Mouse (Mus musculus) C2C12 (cell line): ENCODE results near the gene Banf2.

ENCODE experiments used
- CEBPB ChIP-seq: IDR thresholded peaks from one replicate; pipeline ENCODE4 v1.6.1; 2011; ENCODE audit warnings: low read depth, mild to moderate bottlenecking, control low read depth, moderate library complexity
- CTCF ChIP-seq: IDR thresholded peaks from one replicate; pipeline ENCODE4 v1.5.1; 2011; ENCODE audit not compliant: control insufficient read depth, insufficient read depth, insufficient read length
- MAX ChIP-seq: IDR thresholded peaks from one replicate; pipeline ENCODE4 v1.6.1; 2011; ENCODE audit warnings: mild to moderate bottlenecking, control low read depth
- MYOD1 ChIP-seq: IDR thresholded peaks from one replicate; pipeline ENCODE4 v1.6.1; 2011; ENCODE audit warnings: low read depth; ENCODE audit not compliant: control insufficient read depth, insufficient read length
- MYOG ChIP-seq: IDR thresholded peaks from one replicate; pipeline ENCODE4 v1.6.1; 2011; ENCODE audit not compliant: control insufficient read depth, insufficient read length; ENCODE audit errors: extremely low read depth
- USF1 ChIP-seq: IDR thresholded peaks from one replicate; pipeline ENCODE4 v1.6.1; 2011; ENCODE audit warnings: low read depth, mild to moderate bottlenecking, control low read depth, moderate library complexity

DNA sequence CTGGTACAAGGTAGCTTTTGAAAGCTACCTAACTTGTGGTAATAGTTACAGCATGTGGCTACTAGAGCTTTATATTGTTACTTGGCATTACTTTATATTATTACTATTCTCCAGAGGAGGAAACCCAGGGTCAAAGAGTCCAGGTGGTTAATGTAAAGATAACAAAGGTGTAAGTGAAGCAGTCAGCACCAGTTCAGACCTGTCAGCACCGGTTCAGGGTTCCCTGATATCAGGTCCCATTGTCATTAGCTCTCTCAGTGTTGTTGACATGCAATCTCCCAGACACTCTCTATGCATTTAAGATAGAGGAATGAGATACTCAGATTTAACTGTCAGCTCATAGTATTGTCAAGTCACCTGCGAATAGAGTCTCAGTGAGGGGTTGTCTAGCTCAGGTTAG lies 75.0 kb downstream of the Banf2 start:
- no peak for TF ChIP-seq USF1
- TF ChIP-seq CTCF = no peak
- no peak for TF ChIP-seq MYOG
- no peak for TF ChIP-seq MYOD1
- no peak for TF ChIP-seq CEBPB
- no peak for TF ChIP-seq MAX
